Mouse (Mus musculus) limb, embryonic 14.5 days (tissue): Measurements from ENCODE around the gene B3gat1. TPM values are rescaled to one million over a fixed set of nuclear protein-coding genes. Genes with fewer than 3 reads are reported as not detected.

Experiments
- ATAC-seq: fragments of 200-750 bp; cut with Nextera tagmentation; 2 replicates; pipeline ENCODE4 v1.8.0; 2017; ENCODE audit warnings: low read depth, moderate number of reproducible peaks, moderate TSS enrichment; ENCODE audit not compliant: low FRiP score
- DNase-seq: peaks from one replicate; pipeline ENCODE4 v3.0.0-alpha.2; 2015; ENCODE audit warnings: low spot score
- H3K27ac ChIP-seq: fragments of 300-500 bp; sonication (generic); replicated peaks from 2 replicates; pipeline ENCODE4 v1.5.1; 2014; ENCODE audit warnings: low read depth, mild to moderate bottlenecking, low read length, moderate library complexity, mixed read lengths
- H3K27me3 ChIP-seq: fragments of 300-500 bp; sonication (generic); 2 replicates; pipeline ENCODE4 v1.6.1; 2014; ENCODE audit warnings: low read length, mixed read lengths; ENCODE audit not compliant: control insufficient read depth, insufficient read depth
- H3K36me3 ChIP-seq: fragments of 300-500 bp; sonication (generic); 2 replicates; pipeline ENCODE4 v1.6.1; 2014; ENCODE audit warnings: mild to moderate bottlenecking, low read length, moderate library complexity, mixed read lengths; ENCODE audit not compliant: control insufficient read depth, insufficient read depth
- H3K4me1 ChIP-seq: fragments of 300-500 bp; sonication (generic); 2 replicates; pipeline ENCODE4 v1.6.1; 2014; ENCODE audit warnings: antibody characterized with exemption, low read length, mixed read lengths; ENCODE audit not compliant: control insufficient read depth, insufficient read depth
- H3K4me2 ChIP-seq: fragments of 300-500 bp; sonication (generic); replicated peaks from 2 replicates; pipeline ENCODE4 v1.6.1; 2014; ENCODE audit warnings: low read depth, mild to moderate bottlenecking, low read length, moderate library complexity; ENCODE audit not compliant: severe bottlenecking
- H3K4me3 ChIP-seq: fragments of 300-500 bp; sonication (generic); replicated peaks from 2 replicates; pipeline ENCODE4 v1.5.1; 2014; ENCODE audit warnings: low read length
- H3K9ac ChIP-seq: fragments of 300-500 bp; sonication (generic); 2 replicates; pipeline ENCODE4 v1.6.1; 2014; ENCODE audit warnings: mild to moderate bottlenecking, low read depth, low read length, moderate library complexity; ENCODE audit not compliant: severe bottlenecking
- H3K9me3 ChIP-seq: fragments of 300-500 bp; sonication (generic); 2 replicates; pipeline ENCODE4 v1.6.1; 2016; ENCODE audit warnings: low read length; ENCODE audit not compliant: control insufficient read depth
- POLR2A ChIP-seq: fragments of 200-500 bp; IDR thresholded peaks from 2 replicates; pipeline ENCODE4 v1.8.0; 2012; ENCODE audit warnings: inconsistent platforms, mild to moderate bottlenecking, moderate library complexity, borderline replicate concordance; ENCODE audit not compliant: insufficient read depth, insufficient read length; ENCODE audit errors: extremely low read depth
- WGBS: fragments of 180-500 bp; shearing (Covaris S2); extraction: QIAGEN DNeasy Blood & Tissue Kit; methylation state at CpG from one replicate; pipeline ENCODE4 v1.1.7; 2014; 5-methylcytosine and 5-hydroxymethylcytosine counted together
- polyA plus RNA-seq, 2 experiments: library from polyadenylated mRNA; depleted of rRNA in 1 of 2; stranded (reverse) in 1 of 2; unstranded in 1 of 2; fragments of >200 nt; fragmentation: Nextera tagmentation in 1 of 2; extraction: Ambion mirVana in 1 of 2; gene quantifications; 2 replicates each; pipeline versions ENCODE4 v1.2.1 to v1.2.3; 2012 to 2014

B3gat1 gene
- 2.4 and 3.0 TPM in 2 replicates for polyA plus RNA-seq (2012; rRNA removed)
- polyA plus RNA-seq (2014; fragmentation: Nextera tagmentation; extraction: Ambion mirVana), result 0.23 and 0.28 TPM in 2 replicates

DNA sequence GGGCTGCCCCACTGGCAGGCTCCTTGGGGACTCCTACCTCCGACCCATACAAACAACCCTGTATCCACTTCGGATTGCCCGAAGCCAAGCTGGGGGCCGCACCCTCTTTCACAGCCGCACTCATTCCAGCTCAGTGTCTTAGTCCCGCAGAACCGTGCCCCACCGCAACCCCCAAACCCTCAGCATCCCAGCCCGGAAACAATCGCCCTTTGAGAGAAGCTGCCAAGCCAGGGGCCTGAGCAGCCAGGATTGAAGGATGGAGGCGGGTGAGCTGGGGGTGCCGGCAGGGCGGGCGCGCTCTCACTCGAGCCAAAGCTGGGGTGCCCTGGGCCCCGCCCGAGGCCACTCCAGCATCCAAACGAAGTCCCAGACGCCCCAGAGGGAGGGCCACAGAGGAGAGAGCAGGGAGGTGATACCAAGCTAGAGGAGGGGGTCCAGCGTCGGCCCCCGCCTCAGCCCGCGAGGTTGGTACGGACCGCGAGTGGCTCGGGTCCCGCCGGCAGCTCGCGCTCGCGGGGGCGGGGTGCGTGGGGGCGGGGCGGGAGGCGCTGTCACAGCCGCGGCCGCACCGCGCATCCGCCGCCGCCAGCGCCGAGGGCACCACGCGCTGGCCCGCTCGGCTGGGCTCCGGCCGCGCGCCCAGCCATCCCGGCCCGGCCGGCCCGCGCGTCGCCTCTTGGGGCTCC is at the start of gene B3gat1:
TSS of gene B3gat1 (plus strand) at position 523 of the 686 bp plus-strand sequence.
- Histone ChIP-seq H3K4me3 (peak within 1 kb of the TSS; percentile 47), H3K4me1 (no peaks in the 10 kb centered on the region), H3K9me3 (no peaks in the 10 kb centered on the region), H3K36me3 (no peaks in the 10 kb centered on the region), H3K27ac (no peak within 1 kb of the TSS), H3K9ac (peak within 1 kb of the TSS; percentile 51), H3K4me2 (peak within 1 kb of the TSS; percentile 93), H3K27me3 (peaks cover 29% of the 10 kb centered on the region)
- ATAC-seq (peak; percentile 57; the same call in 1 of the 2 replicates), DNase-seq (no peak)
- 3% methylated on average over 31 of the region's 65 CpGs for WGBS
- no peak for TF ChIP-seq POLR2A

GRCm38 (mm10) chr9:26689171-26689570 is 44.4 kb upstream of the B3gat1 start:
- Histone ChIP-seq H3K27ac (no peak overlapping the region), H3K9ac (no peak overlapping the region), H3K27me3 (no peaks in the 10 kb centered on the region), H3K9me3 (no peaks in the 10 kb centered on the region), H3K36me3 (no peaks in the 10 kb centered on the region), H3K4me3 (no peak overlapping the region), H3K4me1 (no peaks in the 10 kb centered on the region), H3K4me2 (no peak overlapping the region)
- ATAC-seq, result no peak
- no peak for DNase-seq
- TF ChIP-seq POLR2A, result no peak
- WGBS, result 75% methylated on average over 1 of the region's 1 CpGs

GRCm38 (mm10) chr9:26689956-26690698 is 43.4 kb upstream of the B3gat1 start:
- Histone ChIP-seq H3K9ac (no peak overlapping the region), H3K27ac (no peak overlapping the region), H3K4me3 (no peak overlapping the region), H3K9me3 (no peaks in the 10 kb centered on the region), H3K4me2 (no peak overlapping the region), H3K4me1 (no peaks in the 10 kb centered on the region), H3K27me3 (no peaks in the 10 kb centered on the region), H3K36me3 (no peaks in the 10 kb centered on the region)
- 71% methylated on average over 7 of the region's 7 CpGs for WGBS
- ATAC-seq, result no peak
- TF ChIP-seq POLR2A, result no peak
- no peak for DNase-seq

GRCm38 (mm10) chr9:26692641-26693040 is 40.9 kb upstream of the B3gat1 start:
- no peaks in the 10 kb centered on the region for H3K4me1 ChIP-seq
- DNase-seq (peak; percentile 13), ATAC-seq (peak; percentile 37; the same call in 1 of the 2 replicates)
- H3K9ac ChIP-seq, result no peak overlapping the region
- WGBS, result 82% methylated on average over 4 of the region's 4 CpGs
- no peak overlapping the region for H3K4me3 ChIP-seq
- no peaks in the 10 kb centered on the region for H3K36me3 ChIP-seq
- no peak overlapping the region for H3K27ac ChIP-seq
- H3K4me2 ChIP-seq, result no peak overlapping the region
- no peaks in the 10 kb centered on the region for H3K9me3 ChIP-seq
- TF ChIP-seq POLR2A, result no peak
- no peaks in the 10 kb centered on the region for H3K27me3 ChIP-seq

DNA sequence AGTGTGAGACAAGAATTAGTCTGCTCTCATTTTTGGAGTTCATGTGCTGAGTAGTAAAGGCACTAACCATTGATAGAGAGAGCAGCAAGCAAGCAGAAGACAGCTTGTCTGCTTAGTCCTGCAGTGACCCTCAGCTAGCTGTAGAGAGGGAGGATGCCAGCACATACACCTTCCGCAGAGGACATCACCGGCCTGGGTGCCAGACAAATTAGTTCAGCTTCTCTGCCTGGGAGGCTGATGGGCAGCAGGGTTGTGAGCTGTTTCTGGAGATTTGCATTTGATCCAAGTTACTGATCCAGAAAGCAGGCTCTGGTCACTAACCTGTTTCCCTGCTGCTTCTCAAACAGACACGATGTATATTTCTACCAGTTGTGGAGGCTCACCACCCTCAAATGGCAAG is 38.9 kb upstream of the B3gat1 start:
- Histone ChIP-seq H3K27ac (no peak overlapping the region), H3K36me3 (no peaks in the 10 kb centered on the region), H3K27me3 (no peaks in the 10 kb centered on the region), H3K9ac (no peak overlapping the region), H3K4me1 (no peaks in the 10 kb centered on the region), H3K4me3 (no peak overlapping the region), H3K4me2 (no peak overlapping the region), H3K9me3 (no peaks in the 10 kb centered on the region)
- no peak for ATAC-seq
- 82% methylated on average over 3 of the region's 3 CpGs for WGBS
- DNase-seq, result no peak
- no peak for TF ChIP-seq POLR2A
